Mouse (Mus musculus) limb, embryonic 11.5 days (tissue): ENCODE results near the gene Klhl5. TPM values are rescaled to one million over a fixed set of nuclear protein-coding genes. Genes with fewer than 3 reads are reported as not detected.

Experiments
- ATAC-seq: fragments of 200-750 bp; cut with Nextera tagmentation; 2 replicates; pipeline ENCODE4 v1.8.0; 2017; ENCODE audit warnings: low read depth; ENCODE audit not compliant: insufficient number of reproducible peaks, low FRiP score, low TSS enrichment
- DNase-seq: peaks from one replicate; pipeline ENCODE4 v3.0.0-alpha.2; 2015; ENCODE audit warnings: low spot score
- H3K27ac ChIP-seq: fragments of 300-500 bp; sonication (generic); replicated peaks from 2 replicates; pipeline ENCODE4 v1.5.1; 2014; ENCODE audit warnings: low read depth, mild to moderate bottlenecking, low read length
- H3K27me3 ChIP-seq: fragments of 300-500 bp; sonication (generic); 2 replicates; pipeline ENCODE4 v1.6.1; 2014; ENCODE audit warnings: mild to moderate bottlenecking, low read length, mixed read lengths; ENCODE audit not compliant: control insufficient read depth, insufficient read depth
- H3K36me3 ChIP-seq: fragments of 300-500 bp; sonication (generic); 2 replicates; pipeline ENCODE4 v1.6.1; 2014; ENCODE audit warnings: mild to moderate bottlenecking, low read length, moderate library complexity, mixed read lengths; ENCODE audit not compliant: control insufficient read depth, insufficient read depth
- H3K4me1 ChIP-seq: fragments of 300-500 bp; sonication (generic); 2 replicates; pipeline ENCODE4 v1.6.1; 2014; ENCODE audit warnings: low read length, mixed read lengths; ENCODE audit not compliant: control insufficient read depth, insufficient read depth
- H3K4me2 ChIP-seq: fragments of 300-500 bp; sonication (generic); 2 replicates; pipeline ENCODE4 v1.6.1; 2014; ENCODE audit warnings: low read depth, mild to moderate bottlenecking, moderate library complexity; ENCODE audit not compliant: severe bottlenecking
- H3K4me3 ChIP-seq: fragments of 300-500 bp; sonication (generic); 2 replicates; pipeline ENCODE4 v1.5.1; 2014; ENCODE audit warnings: low read depth, low read length
- H3K9ac ChIP-seq: fragments of 300-500 bp; sonication (generic); 2 replicates; pipeline ENCODE4 v1.6.1; 2014; ENCODE audit warnings: mild to moderate bottlenecking, low read length
- H3K9me3 ChIP-seq: fragments of 300-500 bp; sonication (generic); 2 replicates; pipeline ENCODE4 v1.6.1; 2016; ENCODE audit warnings: low read length; ENCODE audit not compliant: control insufficient read depth
- WGBS: fragments of 180-500 bp; shearing (Covaris S2); extraction: QIAGEN DNeasy Blood & Tissue Kit; methylation state at CpG from one replicate; pipeline ENCODE4 v1.1.7; 2014; 5-methylcytosine and 5-hydroxymethylcytosine counted together
- polyA plus RNA-seq: library from polyadenylated mRNA; unstranded; fragments of >200 nt; fragmentation: Nextera tagmentation; extraction: Ambion mirVana; gene quantifications from 2 replicates; pipeline ENCODE4 v1.2.1, GENCODE M21; 2014

Gene Klhl5
- polyA plus RNA-seq, 1 experiment from 2014 or later: 15.5 TPM

DNA sequence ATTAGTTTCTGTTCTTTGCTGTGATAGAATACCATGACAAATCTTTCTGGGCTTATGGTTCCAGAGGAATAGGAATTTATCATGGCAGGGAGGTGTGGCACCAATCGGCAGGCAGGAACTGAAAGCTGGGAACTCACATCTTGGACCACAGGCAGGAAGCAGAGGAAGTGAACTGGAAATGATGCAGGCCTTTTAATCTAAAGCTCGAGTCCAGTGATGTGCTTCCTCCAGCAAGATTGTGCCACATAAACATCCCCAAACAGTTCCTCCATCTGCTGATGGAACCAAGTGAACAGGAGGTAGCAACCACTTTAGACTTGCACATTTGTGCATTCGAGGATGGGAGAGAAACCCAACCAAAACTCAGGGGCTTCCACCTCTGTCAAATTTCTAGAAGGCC lies 12.6 kb downstream of the Klhl5 start:
- no peaks in the 10 kb centered on the region for H3K4me1 ChIP-seq
- no peaks in the 10 kb centered on the region for H3K36me3 ChIP-seq
- no peak for ATAC-seq
- H3K27ac ChIP-seq: no peak overlapping the region
- H3K4me2 ChIP-seq: no peak overlapping the region
- no peaks in the 10 kb centered on the region for H3K27me3 ChIP-seq
- no peak overlapping the region for H3K4me3 ChIP-seq
- H3K9ac ChIP-seq: no peak overlapping the region
- WGBS: 72% methylated on average over 3 of the region's 3 CpGs
- no peaks in the 10 kb centered on the region for H3K9me3 ChIP-seq
- no peak for DNase-seq

DNA sequence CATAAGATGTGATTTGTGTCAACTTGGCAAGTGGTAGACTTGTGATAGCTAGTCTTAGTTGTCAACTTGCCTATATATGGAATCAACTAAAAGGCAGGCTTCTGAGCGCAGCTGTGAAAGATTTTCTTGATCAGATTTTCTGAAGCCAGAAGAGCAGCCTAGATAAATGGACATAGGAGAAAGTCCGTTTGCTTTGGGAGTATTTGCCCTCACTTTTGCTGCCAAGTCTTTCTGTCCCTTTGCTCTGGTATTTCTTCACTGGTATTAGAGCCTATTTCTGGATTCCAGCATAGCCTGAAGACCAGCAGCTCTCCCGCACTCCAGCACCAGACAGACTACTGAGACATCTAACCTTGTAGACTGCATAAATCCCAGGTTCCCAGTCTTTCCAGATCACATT lies 15.3 kb downstream of the Klhl5 start:
- H3K9me3 ChIP-seq: no peaks in the 10 kb centered on the region
- WGBS: 94% methylated on average over 3 of the region's 3 CpGs
- no peak overlapping the region for H3K4me3 ChIP-seq
- H3K4me1 ChIP-seq: no peaks in the 10 kb centered on the region
- DNase-seq (no peak), ATAC-seq (no peak)
- no peak overlapping the region for H3K9ac ChIP-seq
- H3K36me3 ChIP-seq: no peaks in the 10 kb centered on the region
- H3K27ac ChIP-seq: no peak overlapping the region
- H3K4me2 ChIP-seq: no peak overlapping the region
- no peaks in the 10 kb centered on the region for H3K27me3 ChIP-seq

DNA sequence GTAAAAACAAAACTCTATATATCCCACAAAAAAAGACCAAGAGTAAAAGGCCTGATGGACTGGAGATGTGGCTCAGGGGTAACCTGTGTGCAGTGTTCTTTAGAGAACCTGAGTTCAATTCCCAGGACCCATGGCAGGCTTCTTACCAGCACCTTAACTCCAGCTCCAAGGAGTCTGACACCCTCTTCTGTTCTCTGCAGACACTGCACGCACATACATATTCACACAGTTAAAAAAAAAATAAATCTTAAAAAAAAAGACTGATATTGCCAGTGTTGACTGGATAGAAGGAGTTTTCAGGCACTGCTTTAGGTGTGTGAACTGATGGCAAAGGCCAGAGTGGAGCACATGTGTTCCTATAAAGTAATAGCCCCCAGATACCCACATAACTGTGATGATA lies 18.8 kb downstream of the Klhl5 start:
- no peaks in the 10 kb centered on the region for H3K36me3 ChIP-seq

DNA sequence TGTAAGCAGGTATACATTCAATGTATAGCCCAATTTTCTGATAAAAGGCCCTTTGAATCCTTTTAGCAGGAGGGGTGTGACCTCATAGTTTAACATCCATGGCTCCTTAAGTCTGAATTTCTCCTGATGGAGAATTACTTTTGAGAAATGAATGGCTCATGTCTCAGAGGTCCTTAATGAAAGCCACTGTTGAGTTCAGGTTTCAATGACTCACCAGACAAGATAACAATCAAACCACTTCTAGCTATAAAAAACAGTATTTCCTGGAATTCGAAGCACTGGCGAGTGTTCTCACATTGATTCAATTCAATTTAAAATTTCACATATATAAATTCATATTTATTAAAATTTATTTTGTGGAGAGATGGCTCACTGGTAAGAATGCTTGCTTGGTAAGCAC lies 21.1 kb downstream of the Klhl5 start:
- Histone ChIP-seq H3K27ac (no peak overlapping the region), H3K36me3 (no peaks in the 10 kb centered on the region), H3K27me3 (no peaks in the 10 kb centered on the region), H3K9me3 (no peaks in the 10 kb centered on the region), H3K4me2 (no peak overlapping the region), H3K4me3 (no peak overlapping the region), H3K9ac (no peak overlapping the region), H3K4me1 (no peaks in the 10 kb centered on the region)
- no peak for ATAC-seq
- 80% methylated on average over 2 of the region's 2 CpGs for WGBS
- no peak for DNase-seq

More for the DNA sequence above, 18.8 kb downstream of the Klhl5 start:
- no peak for ATAC-seq
- no peaks in the 10 kb centered on the region for H3K27me3 ChIP-seq
- no peak overlapping the region for H3K4me2 ChIP-seq
- H3K9ac ChIP-seq: no peak overlapping the region
- no peak overlapping the region for H3K27ac ChIP-seq
- DNase-seq: no peak
- WGBS: 98% methylated on average over 1 of the region's 1 CpGs
- H3K4me1 ChIP-seq: no peaks in the 10 kb centered on the region
- no peak overlapping the region for H3K4me3 ChIP-seq
- no peaks in the 10 kb centered on the region for H3K9me3 ChIP-seq

DNA sequence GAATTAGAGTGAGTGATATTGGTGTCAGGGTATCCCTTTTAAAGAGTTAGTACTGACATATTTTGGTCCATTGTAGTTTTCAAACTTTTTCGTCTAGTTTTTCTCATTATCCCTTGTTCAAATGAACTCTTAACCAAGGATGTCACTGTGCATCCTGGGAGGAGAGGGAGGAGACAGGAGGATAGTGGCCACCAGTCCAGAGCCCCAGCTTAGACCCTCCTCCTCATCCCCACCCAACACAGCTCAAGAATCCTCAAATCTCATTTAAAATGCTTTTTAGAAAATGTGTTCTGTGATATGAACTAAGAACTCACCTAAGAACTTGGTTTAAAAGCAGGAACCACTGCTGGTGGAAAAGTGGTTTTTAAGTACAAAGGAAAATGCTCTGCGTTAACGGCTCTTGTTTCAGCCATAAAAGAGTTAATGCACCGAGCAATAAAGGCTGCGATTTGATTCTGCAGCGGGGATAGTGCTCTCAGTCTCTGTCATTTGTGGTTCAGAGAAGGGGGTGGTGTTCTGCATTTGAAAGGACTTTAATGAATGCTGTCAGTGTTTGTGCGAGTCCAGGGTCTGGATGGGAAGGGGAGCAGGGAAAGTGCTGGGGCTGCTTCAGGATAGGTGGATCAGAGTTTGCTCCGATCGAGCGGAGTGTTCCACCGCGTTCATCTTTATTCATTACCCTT lies 23.3 kb downstream of the Klhl5 start:
- DNase-seq (peak; percentile 55), ATAC-seq (no peak; the same call in 1 of the 2 replicates)
- Histone ChIP-seq H3K4me1 (no peaks in the 10 kb centered on the region), H3K9ac (peak overlapping the region; percentile 1; the same call in 1 of the 2 replicates), H3K9me3 (no peaks in the 10 kb centered on the region), H3K27me3 (no peaks in the 10 kb centered on the region), H3K36me3 (no peaks in the 10 kb centered on the region), H3K4me3 (peak overlapping the region; percentile 26), H3K4me2 (peak overlapping the region; percentile 65), H3K27ac (no peak overlapping the region)
- 3% methylated on average over 12 of the region's 12 CpGs for WGBS

DNA sequence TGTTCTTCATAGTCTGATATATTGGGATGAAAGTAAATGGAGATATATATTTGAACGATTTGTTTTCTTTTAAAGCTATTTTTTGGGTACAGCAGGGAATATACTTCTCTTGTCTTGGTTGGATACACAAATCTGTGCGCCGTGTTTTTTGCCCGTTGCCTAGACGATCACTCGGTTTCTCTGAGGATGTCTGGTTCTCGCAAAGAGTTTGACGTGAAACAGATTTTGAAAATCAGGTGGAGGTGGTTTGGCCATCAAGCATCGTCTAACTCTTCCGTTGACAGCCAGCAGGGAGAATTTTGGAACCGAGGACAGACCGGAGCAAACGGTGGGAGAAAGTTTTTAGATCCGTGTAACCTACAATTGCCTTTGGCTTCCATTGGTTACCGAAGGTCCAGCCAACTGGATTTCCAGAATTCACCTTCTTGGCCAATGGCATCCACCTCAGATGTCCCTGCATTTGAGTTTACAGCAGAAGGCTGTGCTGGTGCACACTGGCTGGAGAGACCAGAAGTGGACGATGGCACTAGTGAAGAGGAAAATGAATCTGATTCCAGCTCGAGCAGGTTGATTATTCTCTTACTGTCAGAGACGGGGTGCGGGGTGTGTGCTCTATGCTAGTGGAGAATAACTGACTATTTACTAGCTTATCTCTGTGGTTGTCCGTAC lies 24.0 kb downstream of the Klhl5 start:
- 22% methylated on average over 20 of the region's 20 CpGs for WGBS
- H3K9me3 ChIP-seq: no peaks in the 10 kb centered on the region
- no peaks in the 10 kb centered on the region for H3K36me3 ChIP-seq
- ATAC-seq (no peak), DNase-seq (peak; percentile 34)
- peak overlapping the region; percentile 65 for H3K4me2 ChIP-seq
- no peak overlapping the region; the same call in none of the 2 replicates for H3K9ac ChIP-seq
- no peaks in the 10 kb centered on the region for H3K4me1 ChIP-seq
- peak overlapping the region; percentile 26 for H3K4me3 ChIP-seq
- no peak overlapping the region for H3K27ac ChIP-seq
- H3K27me3 ChIP-seq: no peaks in the 10 kb centered on the region

DNA sequence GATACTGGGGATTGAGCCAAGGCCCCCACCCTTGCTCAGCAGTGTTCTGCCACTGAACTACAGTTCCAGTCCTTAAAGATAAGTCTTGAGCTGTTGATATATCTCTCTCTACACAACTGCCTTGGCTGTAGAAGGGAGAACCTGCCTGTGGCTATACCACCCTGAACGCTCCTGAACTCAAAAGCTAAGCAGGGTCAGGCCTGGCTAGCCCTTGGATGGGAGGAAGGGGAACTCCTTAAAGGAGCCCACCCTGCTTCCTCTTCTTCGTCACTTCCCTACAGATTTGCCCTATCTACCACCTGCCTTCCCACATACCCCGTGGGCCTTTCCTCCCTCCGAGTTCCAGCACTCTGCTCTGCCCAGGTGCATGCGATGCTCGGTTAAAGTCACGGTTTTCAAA lies 28.8 kb downstream of the Klhl5 start:
- no peak for DNase-seq
- ATAC-seq: no peak
- no peak overlapping the region for H3K9ac ChIP-seq
- H3K9me3 ChIP-seq: no peaks in the 10 kb centered on the region
- H3K4me1 ChIP-seq: no peaks in the 10 kb centered on the region
- no peak overlapping the region for H3K4me2 ChIP-seq
- WGBS: 83% methylated on average over 7 of the region's 7 CpGs
- no peak overlapping the region for H3K27ac ChIP-seq
- no peaks in the 10 kb centered on the region for H3K36me3 ChIP-seq
- no peak overlapping the region for H3K4me3 ChIP-seq
- H3K27me3 ChIP-seq: no peaks in the 10 kb centered on the region

DNA sequence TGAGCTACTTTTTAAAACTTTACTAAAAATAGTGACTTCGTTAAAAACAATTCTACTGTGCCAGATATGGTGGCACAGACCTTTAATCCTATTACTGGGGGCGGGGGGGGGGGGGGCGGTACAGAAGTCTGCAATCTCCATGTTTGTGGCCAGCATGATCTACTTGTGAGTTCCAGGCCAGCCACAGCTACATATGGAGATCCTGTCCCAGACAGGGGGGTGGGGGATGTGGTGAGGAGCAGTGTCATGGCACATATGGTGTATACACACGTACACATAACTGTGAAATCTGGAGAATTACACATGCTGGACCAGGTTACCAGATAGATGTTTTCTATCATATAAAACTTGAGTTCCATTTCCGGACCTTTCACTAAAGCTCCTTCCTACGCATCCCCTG lies 29.7 kb downstream of the Klhl5 start:
- H3K27ac ChIP-seq: no peak overlapping the region
- no peaks in the 10 kb centered on the region for H3K9me3 ChIP-seq
- H3K4me3 ChIP-seq: no peak overlapping the region
- no peaks in the 10 kb centered on the region for H3K27me3 ChIP-seq
- H3K36me3 ChIP-seq: no peaks in the 10 kb centered on the region
- DNase-seq (no peak), ATAC-seq (no peak)
- 87% methylated on average over 6 of the region's 6 CpGs for WGBS
- H3K4me1 ChIP-seq: no peaks in the 10 kb centered on the region
- no peak overlapping the region for H3K4me2 ChIP-seq
- no peak overlapping the region for H3K9ac ChIP-seq
